Mouse (Mus musculus) testis, postnatal 10 days (tissue): ENCODE measurements around the gene Patl2.
"Not testable (repeated sequence)": the region's sequence is repeated elsewhere in the genome, so short reads cannot be mapped to it uniquely, and the experiment has no call there.

ENCODE experiments used
- DNase-seq: peaks from one replicate; pipeline ENCODE4 v3.0.0; 2021; ENCODE audit warnings: low spot score

Gene Patl2

DNA sequence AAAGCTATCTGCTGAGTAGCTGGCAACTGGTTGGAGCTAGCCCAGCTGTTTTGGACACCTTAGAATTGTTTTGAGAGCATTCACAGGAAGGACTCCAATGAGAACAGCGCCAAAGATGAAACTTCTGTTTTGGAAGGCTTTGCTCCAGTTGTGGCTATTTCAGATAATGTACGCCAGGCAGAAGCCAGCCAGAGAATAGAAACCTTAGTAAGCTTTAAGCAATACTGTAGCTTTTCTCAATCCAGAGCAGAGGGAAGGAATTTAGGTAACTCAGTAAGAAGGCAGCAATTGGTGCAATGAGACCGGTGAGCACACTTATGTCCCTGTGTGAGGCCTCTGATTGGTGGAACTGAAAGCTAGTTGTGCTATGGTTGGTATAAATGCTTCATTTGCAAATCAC, 42.9 kb downstream of the Patl2 start:
- DNase-seq: no peak

DNA sequence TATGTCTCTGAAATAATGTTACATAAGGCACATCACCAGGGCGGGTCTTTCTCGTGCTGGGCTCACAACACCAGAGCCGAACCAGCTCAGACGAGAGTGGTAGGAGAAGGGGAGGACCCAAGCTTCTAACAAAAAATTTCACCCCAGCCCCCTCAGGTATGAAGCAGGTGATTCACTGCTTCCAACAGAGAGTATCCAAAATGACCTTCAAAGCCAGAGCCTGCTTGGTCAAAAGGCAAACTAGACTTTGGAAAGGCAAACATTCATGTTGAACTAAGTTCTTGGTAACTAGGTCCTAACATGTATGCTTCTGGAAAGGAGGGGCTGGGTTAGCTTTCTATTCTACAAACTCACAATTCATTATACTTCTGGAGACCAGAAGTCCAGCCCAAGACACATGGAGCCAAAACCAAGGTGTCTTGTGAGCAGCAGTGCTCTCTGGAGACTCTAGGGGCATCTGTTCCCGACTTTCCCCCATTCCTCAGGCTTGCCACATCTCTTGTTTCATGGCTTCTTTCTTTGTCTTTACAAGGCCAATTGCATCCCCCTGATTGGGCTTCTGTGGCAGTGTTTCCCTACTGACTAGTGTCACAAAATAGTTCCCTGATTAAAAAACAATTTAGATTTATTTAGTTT, 44.5 kb downstream of the Patl2 start:
- DNase-seq: no peak

DNA sequence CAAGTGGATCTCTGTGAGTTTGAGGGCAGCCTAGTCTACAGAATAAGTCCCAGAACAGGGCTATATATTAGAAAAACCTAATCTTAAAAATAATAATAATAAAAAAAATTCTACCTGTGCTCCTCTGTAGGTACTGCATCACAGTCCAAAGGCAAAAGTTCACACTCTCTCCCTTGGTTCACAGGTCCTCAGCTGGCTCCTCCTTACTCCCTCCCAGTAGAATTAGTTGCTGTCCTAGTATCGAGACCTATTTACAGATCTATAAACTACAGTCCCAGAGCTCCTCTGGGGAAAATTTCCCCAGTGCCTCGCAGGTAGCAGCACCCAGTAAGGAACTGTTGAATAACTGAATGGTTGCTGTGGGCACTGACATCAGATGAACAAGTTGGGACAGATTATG, 45.2 kb downstream of the Patl2 start:
- DNase-seq: no peak

DNA sequence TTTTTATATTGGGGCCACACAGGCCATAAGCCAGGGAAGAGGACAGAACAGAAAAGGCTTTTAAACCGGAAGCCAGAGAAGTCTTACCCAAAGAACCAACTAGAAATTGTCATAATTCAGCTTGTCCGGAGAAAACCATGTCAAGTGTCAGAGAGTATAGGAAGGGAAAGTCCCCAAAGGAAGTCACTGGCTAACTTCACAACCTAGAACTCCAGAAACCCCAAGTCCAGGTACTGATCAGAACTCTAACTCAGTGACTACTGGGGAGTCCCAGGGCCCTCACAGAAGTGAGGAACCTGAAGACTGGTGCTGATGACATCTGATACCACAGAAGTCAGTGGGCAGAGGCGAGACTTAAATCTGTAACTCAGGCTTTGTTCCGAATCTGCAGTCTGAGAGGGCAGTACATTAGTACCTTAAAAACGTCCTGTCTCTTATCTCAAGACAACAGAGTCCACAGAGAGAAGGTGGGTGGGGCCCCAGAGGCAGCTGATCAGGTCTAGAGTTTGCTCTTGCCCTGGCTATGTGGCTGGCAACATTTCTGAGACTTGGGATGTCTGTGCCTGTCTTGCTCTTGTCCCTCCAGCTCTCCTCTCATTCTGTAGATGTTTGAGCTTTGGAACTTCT, 48.0 kb downstream of the Patl2 start:
- no peak for DNase-seq

DNA sequence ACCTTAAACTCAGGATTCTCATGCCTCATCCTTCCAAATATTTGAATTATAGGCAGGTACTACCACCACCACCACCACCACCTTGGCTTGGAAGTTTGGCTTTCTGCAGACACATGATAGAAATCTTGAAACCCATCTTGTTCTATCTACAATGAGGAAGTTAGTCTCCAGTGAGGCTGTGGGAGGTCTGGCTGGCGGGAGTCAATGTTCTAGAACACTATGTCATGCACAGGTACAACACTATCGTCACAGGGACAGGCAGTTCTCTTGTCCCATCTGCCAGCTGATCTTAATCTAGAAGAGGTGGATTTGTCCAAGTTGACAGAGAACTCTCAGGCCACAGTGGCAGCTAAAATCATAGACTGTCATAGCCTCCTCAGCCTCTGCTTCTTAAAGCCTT, 53.4 kb downstream of the Patl2 start:
- no peak for DNase-seq

DNA sequence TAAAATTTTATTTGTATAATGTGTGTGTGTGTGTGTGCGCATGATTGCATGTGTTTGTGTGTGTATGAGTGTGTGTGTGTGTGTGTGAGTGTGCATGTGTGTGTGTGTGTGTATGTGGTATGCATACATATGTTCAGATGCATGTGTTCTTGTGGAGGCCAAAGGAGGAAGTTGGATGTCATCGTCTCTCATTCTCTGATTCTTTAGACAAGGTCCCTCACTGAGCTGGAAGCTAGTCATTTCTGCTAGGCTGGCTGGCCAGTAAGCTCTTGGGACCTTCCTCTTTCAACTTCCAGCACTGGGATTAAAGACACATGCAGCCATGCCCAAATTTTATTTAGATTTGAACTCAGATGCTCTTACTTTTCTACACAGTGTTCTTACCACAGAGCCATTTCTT, 53.9 kb downstream of the Patl2 start:
- DNase-seq: no peak

DNA sequence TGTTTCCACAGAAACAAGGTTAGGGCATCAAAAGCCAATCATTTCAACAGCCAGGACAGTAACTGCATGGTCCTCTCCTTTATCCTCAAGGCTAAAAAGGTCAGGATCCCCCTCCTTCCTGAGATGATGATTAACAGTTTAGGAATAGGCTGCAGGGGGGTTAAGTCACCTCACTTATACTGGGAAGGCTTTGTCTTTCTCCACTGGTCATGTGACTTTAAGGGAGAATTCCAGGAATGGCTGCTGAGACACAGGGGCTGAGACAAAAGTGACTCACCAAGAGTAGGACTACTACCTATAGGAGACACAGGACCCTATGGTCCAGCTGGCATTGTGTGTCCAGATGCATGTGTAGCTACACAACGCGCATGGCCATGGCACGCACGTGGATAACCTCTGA, 58.4 kb downstream of the Patl2 start:
- DNase-seq: no peak

DNA sequence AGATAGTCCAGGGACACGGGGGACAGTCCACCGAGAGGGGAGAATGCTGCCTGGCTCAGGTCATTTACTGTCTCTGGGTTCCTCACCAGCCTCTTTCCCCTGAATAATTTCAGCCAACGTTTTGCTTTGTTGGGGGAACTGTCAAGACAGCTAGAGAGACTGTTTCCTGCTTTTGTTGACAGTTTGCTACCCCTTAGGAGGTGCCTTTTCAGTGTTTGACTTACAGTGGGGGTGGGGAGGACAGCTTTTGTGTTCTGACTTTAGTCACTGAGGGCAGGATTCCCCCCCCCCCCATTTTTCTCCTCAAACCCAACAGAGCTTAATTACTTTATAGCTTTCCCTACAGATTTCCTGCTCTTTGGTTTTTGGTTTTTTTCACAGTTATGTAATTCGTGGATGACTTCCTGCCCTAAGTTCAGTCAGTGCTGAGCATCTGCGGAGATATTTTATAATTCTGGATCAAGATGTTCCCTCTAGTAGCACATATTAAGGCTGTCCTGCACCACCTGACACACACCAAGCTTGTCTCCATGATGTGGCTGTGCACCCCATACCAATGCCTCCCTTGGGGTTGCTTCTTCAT, 59.1 kb downstream of the Patl2 start:
- DNase-seq: no peak

DNA sequence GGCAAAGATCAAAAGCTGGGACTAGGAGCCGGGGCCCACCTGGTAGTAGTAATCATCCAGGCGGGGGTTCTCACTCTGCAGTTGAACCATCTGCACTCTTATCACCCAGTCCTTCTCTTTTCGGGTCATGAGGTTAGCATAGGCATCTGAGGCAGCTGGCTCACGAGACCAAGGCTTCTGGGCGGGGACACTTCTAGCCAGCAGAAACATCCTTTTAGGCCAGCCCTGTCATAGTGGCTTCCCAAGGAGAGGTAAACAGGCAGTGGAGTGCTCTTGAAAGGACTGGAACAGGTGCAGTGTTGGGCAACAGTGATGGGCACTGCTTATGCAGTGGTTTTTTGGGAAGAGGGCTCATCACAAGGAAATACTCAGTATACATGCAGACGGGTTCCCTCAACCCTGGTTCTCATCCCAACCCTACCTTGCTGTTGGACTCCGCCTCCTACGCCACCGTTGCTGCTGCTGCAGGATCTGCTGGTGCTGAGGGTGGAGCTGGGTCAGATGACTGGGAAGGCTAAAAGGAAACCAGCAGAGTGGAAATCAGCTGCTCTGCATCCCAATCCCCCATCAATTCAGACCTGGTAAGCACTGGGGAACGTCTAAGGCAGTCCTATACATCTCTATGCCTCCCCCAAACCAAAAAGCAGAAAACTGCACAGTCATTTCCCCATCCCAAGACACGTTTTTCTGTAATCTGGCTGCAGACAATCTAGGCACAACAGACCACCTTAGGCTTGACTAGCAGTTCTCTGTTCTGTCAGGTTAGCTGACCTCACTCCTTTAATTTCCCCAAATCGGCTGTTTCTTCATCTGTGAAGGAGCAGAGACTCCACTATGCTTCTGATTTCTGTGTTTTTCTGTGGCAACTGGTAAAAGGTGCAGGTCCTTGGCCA, 60.1 kb downstream of the Patl2 start:
- DNase-seq: no peak

DNA sequence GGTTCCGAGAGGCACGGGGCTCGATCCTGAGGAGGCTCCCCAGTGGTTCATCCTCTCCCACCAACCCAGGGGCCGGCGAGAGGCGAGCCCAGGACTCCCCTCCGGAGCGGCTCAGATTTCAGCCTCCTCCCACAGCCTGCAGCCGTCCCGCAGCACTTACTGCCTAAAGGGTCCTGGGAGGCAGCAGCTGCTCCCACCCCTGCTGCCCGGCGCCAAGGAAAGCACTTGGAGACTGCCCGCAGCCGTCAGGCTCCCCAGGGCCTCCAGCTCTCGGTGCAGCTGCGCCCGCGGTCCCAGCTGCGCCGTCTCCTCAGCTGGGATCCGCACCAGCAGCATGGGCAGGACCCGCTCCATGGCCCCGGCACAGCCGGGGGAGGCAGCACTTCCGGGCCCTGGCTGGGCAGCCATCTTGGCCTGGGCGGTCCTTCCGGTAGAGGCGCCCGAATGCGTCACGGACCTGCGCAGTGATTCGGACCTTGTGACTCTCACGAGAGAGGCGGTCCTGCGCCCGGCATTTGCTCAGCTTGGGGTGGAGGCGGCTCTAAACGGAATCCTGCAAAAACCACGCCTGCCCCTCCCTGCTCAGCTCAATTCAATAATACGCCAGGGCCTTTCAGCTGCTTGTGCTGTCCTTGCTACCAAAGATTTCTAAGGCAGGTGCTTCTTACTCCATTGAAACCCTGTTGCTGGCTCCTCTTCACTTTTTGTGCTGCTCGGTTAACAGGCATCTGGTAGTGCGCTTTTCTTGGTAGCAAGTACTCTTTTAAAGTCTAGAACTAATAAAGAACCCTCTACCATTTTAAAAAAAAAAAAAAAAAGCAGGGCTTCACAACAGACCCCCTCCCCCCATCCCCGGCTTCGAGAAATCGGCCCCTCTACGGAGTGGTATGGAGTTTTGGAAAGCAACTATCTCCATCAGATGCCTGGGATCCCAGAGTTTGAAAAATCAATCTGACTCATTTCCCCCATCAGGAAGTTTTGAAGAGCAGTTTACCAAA, 67.7 kb downstream of the Patl2 start, which contains the start of gene Spg11:
Gene Spg11, minus strand, starts transcription at position 426 of the 998 bp plus-strand sequence.
- DNase-seq: peak; percentile 96

DNA sequence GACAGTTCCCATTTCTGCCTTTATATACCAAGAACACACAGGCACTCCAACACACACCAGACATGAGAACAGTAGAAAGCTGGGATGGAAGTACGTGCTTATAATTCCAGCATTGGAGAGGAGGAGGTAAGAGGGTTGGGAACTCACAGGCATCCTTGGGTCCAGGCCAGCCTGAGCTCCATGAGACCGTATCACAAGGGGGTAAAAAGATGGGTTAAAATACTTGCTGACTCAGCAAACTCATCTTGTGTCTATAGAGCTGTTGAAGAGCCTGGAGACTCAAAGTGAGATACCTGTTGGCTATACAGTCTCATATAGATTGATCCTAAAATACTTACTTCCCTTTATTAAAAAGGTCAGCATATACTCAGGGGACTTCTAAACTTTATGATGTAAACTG, 69.1 kb downstream of the Patl2 start:
- DNase-seq: no peak

DNA sequence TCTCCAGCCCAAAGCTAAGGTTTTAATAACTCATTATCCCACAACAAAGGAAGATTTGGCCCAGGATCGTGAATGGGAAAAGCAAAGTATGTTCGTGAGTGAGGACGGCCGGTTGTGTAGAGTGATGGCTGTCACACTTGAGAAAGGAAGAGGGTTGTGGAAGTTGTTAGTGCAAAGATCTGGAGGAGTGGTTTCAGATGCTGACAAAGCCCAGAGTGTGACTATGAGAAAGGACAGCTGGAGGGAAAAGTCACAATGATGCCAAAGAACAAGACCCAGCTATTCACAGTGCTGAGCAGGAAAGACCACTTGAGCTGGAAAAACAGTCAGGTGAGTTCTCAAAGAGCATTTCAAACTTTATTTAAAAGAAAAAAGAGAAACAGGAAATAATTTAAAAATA, 76.3 kb downstream of the Patl2 start:
- DNase-seq: no peak

DNA sequence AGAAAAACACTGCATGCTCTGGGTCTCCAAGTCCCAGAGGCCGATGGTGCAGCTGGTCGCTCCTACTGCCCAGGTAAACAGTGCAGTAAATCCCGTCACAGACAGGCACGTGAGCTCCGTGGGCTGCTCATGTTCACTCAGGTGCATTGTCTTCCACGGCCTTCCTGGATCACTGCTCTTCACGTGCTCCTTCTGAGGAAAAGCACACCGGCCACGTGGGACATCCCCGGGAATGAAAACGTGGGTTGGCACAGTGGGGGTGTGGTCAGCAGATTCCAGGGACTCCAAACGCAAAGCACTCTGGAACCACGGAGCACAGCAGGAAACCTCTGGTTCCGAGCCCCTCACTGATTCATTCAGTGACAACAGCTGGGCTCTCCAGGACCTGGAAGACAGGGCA, 77.9 kb downstream of the Patl2 start:
- DNase-seq: no peak

DNA sequence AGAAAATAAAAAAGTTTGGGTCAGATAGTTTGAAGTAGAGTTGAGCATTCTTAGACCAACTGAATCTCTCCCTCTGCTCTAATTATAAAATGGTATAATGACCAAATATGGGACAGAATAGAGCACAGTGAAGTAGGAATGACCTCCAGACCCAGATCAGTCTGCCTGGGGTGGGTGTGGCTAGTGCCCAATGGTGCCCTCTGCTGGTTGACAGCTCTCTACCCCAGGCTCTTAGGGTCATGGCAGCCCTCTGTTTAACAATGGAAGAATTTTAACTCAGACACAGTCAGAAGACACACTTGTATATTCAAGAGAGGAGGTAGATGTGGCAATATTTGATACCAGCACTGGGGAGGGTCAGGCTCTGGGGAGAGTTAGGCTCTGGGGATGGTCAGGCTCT, 83.9 kb downstream of the Patl2 start:
- DNase-seq: no peak

DNA sequence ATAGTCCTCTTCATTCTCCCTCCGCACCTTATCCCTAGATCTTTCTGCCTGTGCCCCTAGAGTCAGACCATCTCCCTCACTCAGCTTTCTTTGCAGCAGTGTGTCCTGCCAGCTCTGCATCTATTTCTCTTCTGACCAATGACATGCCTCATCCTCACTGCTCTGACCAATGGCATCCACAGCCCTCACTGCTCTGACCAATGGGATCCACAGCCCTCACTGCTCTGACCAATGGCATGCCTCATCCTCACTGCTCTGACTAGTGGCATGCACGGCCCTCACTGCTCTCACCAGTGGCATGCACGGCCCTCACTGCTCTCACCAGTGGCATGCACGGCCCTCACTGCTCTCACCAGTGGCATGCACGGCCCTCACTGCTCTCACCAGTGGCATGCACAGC, 88.3 kb downstream of the Patl2 start:
- DNase-seq: not testable (repeated sequence)

DNA sequence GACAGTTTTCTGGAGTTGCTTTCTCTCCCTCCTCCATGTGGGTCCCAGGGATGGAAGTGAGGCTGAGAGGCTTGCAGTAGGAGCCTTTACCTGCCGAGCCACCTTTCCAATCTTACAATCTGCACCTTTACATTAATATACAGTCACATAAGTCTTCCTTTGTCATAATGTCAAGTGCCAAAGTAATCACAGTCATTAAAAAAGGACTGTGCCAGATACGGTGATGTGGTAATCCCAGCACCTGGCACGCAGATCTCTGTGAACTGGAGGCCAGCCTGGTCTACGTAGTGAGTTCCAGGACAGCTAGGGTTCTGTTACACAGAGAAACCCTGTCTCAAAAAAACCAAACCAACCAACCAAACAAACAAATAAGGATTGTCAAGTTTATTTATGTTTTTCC, 92.1 kb downstream of the Patl2 start:
- DNase-seq: no peak

DNA sequence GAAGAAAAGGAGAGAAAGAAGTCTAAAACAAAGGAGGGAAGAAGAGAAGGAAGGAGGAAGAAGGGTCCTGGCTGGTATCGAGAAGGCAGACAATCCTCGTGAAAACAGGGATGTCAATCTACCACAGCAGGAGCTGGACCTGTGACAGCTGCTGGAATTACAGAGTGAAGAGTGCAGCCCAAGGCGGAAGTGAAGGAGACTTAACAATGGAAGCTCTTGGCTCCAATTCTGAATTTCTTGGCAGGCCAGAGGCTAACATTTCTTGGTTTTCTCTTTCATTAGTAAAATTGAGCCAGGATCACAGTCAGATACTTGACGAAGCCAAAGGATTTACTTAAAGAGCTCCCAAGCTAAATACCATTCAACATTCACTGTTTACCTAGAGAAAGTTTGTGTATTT, 99.5 kb downstream of the Patl2 start:
- no peak for DNase-seq

DNA sequence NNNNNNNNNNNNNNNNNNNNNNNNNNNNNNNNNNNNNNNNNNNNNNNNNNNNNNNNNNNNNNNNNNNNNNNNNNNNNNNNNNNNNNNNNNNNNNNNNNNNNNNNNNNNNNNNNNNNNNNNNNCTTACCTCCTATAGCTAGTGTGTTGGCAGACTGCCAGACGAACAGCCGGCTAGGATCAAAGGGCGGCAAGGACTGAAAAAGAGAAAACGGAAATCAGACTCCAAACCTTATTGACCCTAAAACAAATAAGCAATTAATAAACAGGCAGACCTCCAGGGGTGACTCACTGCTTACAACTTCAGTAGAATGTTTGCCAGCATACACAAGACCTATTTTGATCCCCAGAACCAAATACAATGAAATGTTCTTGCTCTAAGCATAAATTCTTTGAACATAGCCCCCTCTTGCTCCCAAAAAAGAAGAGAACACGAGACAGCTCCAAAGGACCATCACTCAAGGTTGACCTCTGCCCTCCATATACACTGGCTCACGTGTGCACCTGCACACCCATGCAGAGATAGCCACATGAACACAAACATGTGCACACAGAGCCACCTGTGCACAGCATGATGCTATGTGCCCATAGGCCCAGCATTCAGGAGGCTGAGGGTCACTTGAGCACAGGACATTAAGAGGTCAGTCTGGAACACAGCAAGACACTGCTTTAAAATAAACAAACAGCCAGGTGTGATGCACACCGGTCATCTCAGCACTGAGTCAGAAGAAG, 104.1 kb downstream of the Patl2 start:
- no peak for DNase-seq
